Mouse (Mus musculus): Measurements from ENCODE around the gene Hs2st1. TPM values are rescaled to one million over a fixed set of nuclear protein-coding genes. Genes with fewer than 3 reads are reported as not detected.

Hs2st1 gene
- total and polyA plus RNA-seq, 3 experiments = 17.6 to 36.4 (median 29.7) TPM

DNA sequence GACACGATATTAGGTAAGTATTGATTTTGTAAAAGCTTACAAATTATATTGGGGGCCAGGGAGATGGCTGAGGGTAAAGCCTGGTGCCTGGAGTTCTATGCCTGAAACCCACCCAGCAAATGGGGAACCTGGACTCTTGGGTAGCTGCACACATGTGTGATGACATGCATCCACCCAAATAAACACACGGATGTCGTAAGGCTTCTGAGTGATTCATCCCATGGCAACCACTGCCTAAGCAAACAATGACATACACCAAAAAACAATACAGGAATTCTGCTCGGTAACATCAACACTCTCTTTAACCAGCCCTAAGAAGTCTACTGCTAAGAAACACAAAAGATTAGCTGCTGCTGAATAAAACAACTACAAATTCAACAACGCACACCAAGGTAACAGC is 73.2 kb downstream of the Hs2st1 start:
- dilution Hi-C loops (cut with MboI; ENCODE audit: extremely low pct_ligation_motif_present, extremely low pct_unique_long_range_greater_than_20kb, low sequenced_read_pairs) = no loop called here

DNA sequence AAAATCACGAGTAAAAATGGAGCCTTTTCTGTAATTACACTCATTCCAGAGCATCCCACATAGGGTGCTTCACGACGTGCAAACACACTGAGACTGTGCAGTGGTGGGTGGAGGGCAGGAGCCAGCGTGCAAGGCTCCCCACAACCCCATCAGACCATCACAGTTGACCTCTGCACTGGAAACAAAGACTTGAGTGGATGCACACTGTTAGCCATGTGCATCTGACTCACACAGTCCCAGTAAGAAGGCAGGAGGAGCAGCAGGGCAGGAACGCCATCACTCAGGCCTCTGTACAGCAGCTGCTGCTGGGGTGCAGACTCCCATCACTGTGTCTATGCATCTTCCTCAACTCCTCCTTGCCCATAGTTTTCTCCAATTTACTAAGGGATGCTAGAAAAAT is 75.1 kb downstream of the Hs2st1 start:
- TF ChIP-seq NELFE (IDR thresholded peaks at IDR 0.05; ENCODE audit: low read depth, low read length) = no peak
- no peak for TF ChIP-seq HCFC1 (IDR thresholded peaks at IDR 0.05; ENCODE audit: low read depth, low read length)
- no peak for TF ChIP-seq MEF2A (IDR thresholded peaks at IDR 0.05; ENCODE audit: borderline replicate concordance, low read depth, low read length)
- no peak for TF ChIP-seq ZC3H11A (IDR thresholded peaks at IDR 0.05; ENCODE audit: low read depth, low read length)
- TF ChIP-seq ELF1 (IDR thresholded peaks at IDR 0.05; ENCODE audit: low read depth, low read length) = no peak
- TF ChIP-seq E2F4 (IDR thresholded peaks at IDR 0.05; ENCODE audit: insufficient replicate concordance, low read depth, low read length) = no peak
- no peak for TF ChIP-seq GABPA (IDR thresholded peaks at IDR 0.05; ENCODE audit: insufficient replicate concordance, low read depth, low read length)
- no peak for TF ChIP-seq MAFK (IDR thresholded peaks at IDR 0.05; ENCODE audit: insufficient replicate concordance, low read length)
- in situ Hi-C loops (cut with MboI; ENCODE audit: low pct_ligation_motif_present, low pct_unique_long_range_greater_than_20kb, low sequenced_read_pairs) = no loop called here

More for the DNA sequence above, 73.2 kb downstream of the Hs2st1 start:
- in situ Hi-C loops (cut with MboI; ENCODE audit: low pct_ligation_motif_present, low pct_unique_long_range_greater_than_20kb, low sequenced_read_pairs) = no loop called here
- Histone ChIP-seq H3K36me3 (replicated peaks in 1 of 2; ENCODE audit: control insufficient read depth in 1 of 2, insufficient read depth in 1 of 2, low read length in 1 of 2) (peaks cover 0 to 13% of the 10 kb centered on the region in 2 experiments), H3K9ac (ENCODE audit: insufficient read depth, low read depth) (no peak overlapping the region), H3K27me3 (replicated peaks) (no peaks in the 10 kb centered on the region), H3K4me1 (ENCODE audit: control insufficient read depth in 1 of 2, insufficient read depth in 2 of 2) (peaks cover 3 to 32% of the 10 kb centered on the region in 2 experiments; a peak in 3 of 4 replicates), H3K27ac (ENCODE audit: insufficient read depth, low read depth) (no peak overlapping the region), H3K79me2 (replicated peaks; ENCODE audit: control insufficient read depth, extremely low read depth, insufficient read depth, poor library complexity, severe bottlenecking) (no peaks in the 10 kb centered on the region; the same call in 1 of the 2 replicates), H3K4me3 (replicated peaks in 1 of 3; ENCODE audit: low read depth in 2 of 3, low read length in 2 of 3, poor library complexity in 1 of 3) (no peak overlapping the region), H3K9me3 (replicated peaks; ENCODE audit: low read length) (no peaks in the 10 kb centered on the region), H3K4me2 (ENCODE audit: insufficient read depth, low read depth, poor library complexity, severe bottlenecking) (no peak overlapping the region)
- TF ChIP-seq MAX (IDR thresholded peaks at IDR 0.05; ENCODE audit: low read length) (no peak), MAFK (IDR thresholded peaks at IDR 0.05; ENCODE audit: insufficient replicate concordance, low read length) (no peak), GABPA (IDR thresholded peaks at IDR 0.05; ENCODE audit: insufficient replicate concordance, low read depth, low read length) (no peak), POLR2A (IDR thresholded peaks at IDR 0.05; ENCODE audit: low read depth, low read length) (no peak), MXI1 (IDR thresholded peaks at IDR 0.05; ENCODE audit: low read depth, low read length) (no peak), JUN (IDR thresholded peaks at IDR 0.05; ENCODE audit: insufficient read depth, low read depth, low read length) (no peak), TBP (conservative IDR thresholded peaks at IDR 0.05; ENCODE audit: low read depth, low read length) (no peak), EP300 (IDR thresholded peaks at IDR 0.05; ENCODE audit: low read length) (no peak)
- no peak for DNase-seq (ENCODE audit: extremely low read depth)

More for the DNA sequence above, 75.1 kb downstream of the Hs2st1 start:
- H3K4me2 ChIP-seq (ENCODE audit: insufficient read depth, low read depth, poor library complexity, severe bottlenecking) = no peak overlapping the region
- DNase-seq (ENCODE audit: extremely low read depth) = no peak
- no peak overlapping the region for H3K27ac ChIP-seq (ENCODE audit: insufficient read depth, low read depth)
- no peaks in the 10 kb centered on the region for H3K9me3 ChIP-seq (replicated peaks; ENCODE audit: low read length)
- H3K36me3 ChIP-seq (replicated peaks in 1 of 2; ENCODE audit: control insufficient read depth in 1 of 2, insufficient read depth in 1 of 2, low read length in 1 of 2) = peaks cover 0 to 11% of the 10 kb centered on the region in 2 experiments
- no peak overlapping the region for H3K4me3 ChIP-seq (replicated peaks in 1 of 3; ENCODE audit: low read depth in 2 of 3, low read length in 2 of 3, poor library complexity in 1 of 3)
- H3K9ac ChIP-seq (ENCODE audit: insufficient read depth, low read depth) = no peak overlapping the region
- dilution Hi-C loops (cut with MboI; ENCODE audit: extremely low pct_ligation_motif_present, extremely low pct_unique_long_range_greater_than_20kb, low sequenced_read_pairs) = no loop called here
- H3K27me3 ChIP-seq (replicated peaks) = no peaks in the 10 kb centered on the region
- no peaks in the 10 kb centered on the region; the same call in 1 of the 2 replicates for H3K79me2 ChIP-seq (replicated peaks; ENCODE audit: control insufficient read depth, extremely low read depth, insufficient read depth, poor library complexity, severe bottlenecking)
- peaks cover 3 to 29% of the 10 kb centered on the region in 2 experiments; a peak in 3 of 4 replicates for H3K4me1 ChIP-seq (ENCODE audit: control insufficient read depth in 1 of 2, insufficient read depth in 2 of 2)

Measured in CH12.LX (cell line).